Mouse (Mus musculus) MEL (cell line): ENCODE results near the gene Phyhipl.

Source experiments
- BHLHE40 ChIP-seq: IDR thresholded peaks from 2 replicates; pipeline ENCODE4 v1.6.1; 2012; ENCODE audit warnings: low read depth, mild to moderate bottlenecking, inconsistent platforms, low read length, improper control_type of control experiment, borderline replicate concordance
- CHD1 ChIP-seq: IDR thresholded peaks from 2 replicates; pipeline ENCODE4 v1.6.1; 2012; ENCODE audit warnings: low read depth, mild to moderate bottlenecking, inconsistent platforms, low read length, improper control_type of control experiment
- CTCF ChIP-seq, 3 experiments: IDR thresholded peaks in 2 of 3; conservative IDR thresholded peaks in 1 of 3; 2 replicates each; pipeline ENCODE4 v1.5.1; 2011 to 2012; ENCODE audit warnings: low read length in 3 of 3, low read depth in 2 of 3, mild to moderate bottlenecking in 2 of 3, improper control_type of control experiment in 1 of 3, inconsistent platforms in 1 of 3, mixed read lengths in 1 of 3, moderate library complexity in 1 of 3; ENCODE audit not compliant: control insufficient read depth in 1 of 3, insufficient read depth in 1 of 3, poor library complexity in 1 of 3, severe bottlenecking in 1 of 3
- HCFC1 ChIP-seq: IDR thresholded peaks from 2 replicates; pipeline ENCODE4 v1.6.1; 2012; ENCODE audit warnings: low read depth, mild to moderate bottlenecking, inconsistent platforms, low read length, improper control_type of control experiment, moderate library complexity
- MXI1 ChIP-seq: IDR thresholded peaks from 2 replicates; pipeline ENCODE4 v1.6.1; 2011; ENCODE audit warnings: mild to moderate bottlenecking, low read depth, low read length, improper control_type of control experiment
- UBTF ChIP-seq: IDR thresholded peaks from 2 replicates; pipeline ENCODE4 v1.6.1; 2012; ENCODE audit warnings: low read depth, mild to moderate bottlenecking, inconsistent platforms, low read length, improper control_type of control experiment, moderate library complexity, borderline replicate concordance; ENCODE audit not compliant: insufficient read depth
- ZC3H11A ChIP-seq: IDR thresholded peaks from 2 replicates; pipeline ENCODE4 v1.6.1; 2012; ENCODE audit warnings: low read depth, mild to moderate bottlenecking, inconsistent platforms, low read length, improper control_type of control experiment
- ZKSCAN1 ChIP-seq: IDR thresholded peaks from 2 replicates; pipeline ENCODE4 v1.6.1; 2012; ENCODE audit warnings: low read depth, mild to moderate bottlenecking, inconsistent platforms, low read length, improper control_type of control experiment, moderate library complexity
- ZMIZ1 ChIP-seq: IDR thresholded peaks from 2 replicates; pipeline ENCODE4 v1.6.1; 2012; ENCODE audit warnings: low read depth, mild to moderate bottlenecking, inconsistent platforms, low read length, improper control_type of control experiment, moderate library complexity

GRCm38 (mm10) chr10:70703211-70703610 lies 47.4 kb upstream of the Phyhipl start:
- TF ChIP-seq CTCF (IDR thresholded peaks at IDR 0.05 in 2 of 3, conservative IDR thresholded peaks at IDR 0.05 in 1 of 3; ENCODE audit: control insufficient read depth in 1 of 3, insufficient read depth in 1 of 3, low read depth in 2 of 3, low read length in 3 of 3, poor library complexity in 1 of 3, severe bottlenecking in 1 of 3) (no peak), ZKSCAN1 (no peak), UBTF (no peak), BHLHE40 (no peak), ZMIZ1 (no peak), CHD1 (no peak), HCFC1 (no peak), ZC3H11A (no peak), MXI1 (no peak)
